Mouse (Mus musculus): Measurements from ENCODE around the gene Aacs. TPM values are rescaled to one million over a fixed set of nuclear protein-coding genes. Genes with fewer than 3 reads are reported as not detected.
A peak's percentile ranks its signal among the peaks of the same experiment; 100 is the strongest.

Gene Aacs
- polyA plus RNA-seq, 1 experiment: 53.3 TPM

DNA sequence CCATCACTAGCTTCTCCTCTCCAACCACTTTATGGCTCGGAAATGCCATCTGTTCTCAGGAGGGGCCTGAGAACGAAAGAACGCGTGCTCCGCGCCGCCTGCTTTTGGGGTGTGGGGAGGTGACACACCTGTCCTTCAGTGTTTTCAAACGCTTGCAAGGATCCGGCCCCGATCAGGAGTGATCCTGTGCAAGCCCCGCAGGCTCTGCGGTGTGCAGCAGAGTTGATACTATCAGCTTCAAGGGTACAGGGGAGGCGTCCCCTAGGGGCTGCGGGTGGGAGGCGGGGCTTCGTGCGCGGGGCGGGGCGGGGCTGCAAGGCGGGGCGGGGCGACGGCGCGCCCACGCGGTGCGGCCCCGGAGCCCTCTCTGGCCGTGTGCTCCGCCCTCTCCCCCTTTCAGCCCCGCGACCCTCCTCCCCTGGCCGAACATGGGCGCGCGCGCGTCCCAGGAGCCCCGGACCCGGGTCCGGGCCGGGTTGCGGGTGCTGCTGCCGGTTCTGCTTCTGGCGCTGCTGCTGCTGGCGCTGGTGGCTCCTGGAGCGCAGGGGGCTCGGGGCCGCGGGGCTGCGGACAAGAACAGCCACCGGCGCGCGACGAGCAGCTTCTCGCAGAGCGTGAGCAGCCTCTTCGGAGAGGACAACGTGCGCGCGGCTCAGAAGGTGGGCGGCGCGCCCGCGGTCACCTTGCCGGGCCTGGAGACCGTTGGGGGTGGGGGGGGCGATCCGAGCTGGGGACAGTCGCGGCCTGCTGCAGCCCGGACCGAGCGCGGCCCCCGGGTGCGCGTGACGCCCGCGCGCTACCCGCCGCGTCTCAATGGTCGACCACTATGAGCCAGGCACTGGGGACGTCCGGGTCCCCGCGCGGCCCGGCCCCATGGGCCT, 34.1 kb upstream of the Aacs start, which contains the start of gene Bri3bp:
Gene Bri3bp, plus strand, starts transcription at position 335 of the 881 bp plus-strand sequence.
- no peaks in the 10 kb centered on the region for H3K27me3 ChIP-seq (ENCODE audit: control insufficient read depth, insufficient read depth, insufficient read length)
- H3K36me3 ChIP-seq (ENCODE audit: control insufficient read depth, insufficient read depth): no peaks in the 10 kb centered on the region
- peak within 1 kb of the TSS; percentile 61 for H3K4me3 ChIP-seq (ENCODE audit: insufficient read depth, poor library complexity, severe bottlenecking)
- TF ChIP-seq CTCF (IDR thresholded peaks at IDR 0.05; ENCODE audit: control insufficient read depth, insufficient read depth, insufficient read length) (no peak), MYOG (IDR thresholded peaks at IDR 0.05; ENCODE audit: control insufficient read depth, extremely low read depth, insufficient read length) (no peak), CEBPB (IDR thresholded peaks at IDR 0.05; ENCODE audit: low read depth) (no peak), MAX (IDR thresholded peaks at IDR 0.05) (no peak), MYOD1 (IDR thresholded peaks at IDR 0.05; ENCODE audit: control insufficient read depth, insufficient read length, low read depth) (no peak), USF1 (IDR thresholded peaks at IDR 0.05; ENCODE audit: low read depth) (no peak), FOSL1 (IDR thresholded peaks at IDR 0.05; ENCODE audit: insufficient read depth, low read length, poor library complexity, severe bottlenecking) (no peak)
- peak within 1 kb of the TSS; percentile 80 for H3ac ChIP-seq (ENCODE audit: control insufficient read depth, insufficient read length, low read depth)
- H3K79me2 ChIP-seq (ENCODE audit: control insufficient read depth, insufficient read depth): peaks cover 48% of the 10 kb centered on the region
- H3K79me3 ChIP-seq (ENCODE audit: low read depth): peaks cover 15% of the 10 kb centered on the region

DNA sequence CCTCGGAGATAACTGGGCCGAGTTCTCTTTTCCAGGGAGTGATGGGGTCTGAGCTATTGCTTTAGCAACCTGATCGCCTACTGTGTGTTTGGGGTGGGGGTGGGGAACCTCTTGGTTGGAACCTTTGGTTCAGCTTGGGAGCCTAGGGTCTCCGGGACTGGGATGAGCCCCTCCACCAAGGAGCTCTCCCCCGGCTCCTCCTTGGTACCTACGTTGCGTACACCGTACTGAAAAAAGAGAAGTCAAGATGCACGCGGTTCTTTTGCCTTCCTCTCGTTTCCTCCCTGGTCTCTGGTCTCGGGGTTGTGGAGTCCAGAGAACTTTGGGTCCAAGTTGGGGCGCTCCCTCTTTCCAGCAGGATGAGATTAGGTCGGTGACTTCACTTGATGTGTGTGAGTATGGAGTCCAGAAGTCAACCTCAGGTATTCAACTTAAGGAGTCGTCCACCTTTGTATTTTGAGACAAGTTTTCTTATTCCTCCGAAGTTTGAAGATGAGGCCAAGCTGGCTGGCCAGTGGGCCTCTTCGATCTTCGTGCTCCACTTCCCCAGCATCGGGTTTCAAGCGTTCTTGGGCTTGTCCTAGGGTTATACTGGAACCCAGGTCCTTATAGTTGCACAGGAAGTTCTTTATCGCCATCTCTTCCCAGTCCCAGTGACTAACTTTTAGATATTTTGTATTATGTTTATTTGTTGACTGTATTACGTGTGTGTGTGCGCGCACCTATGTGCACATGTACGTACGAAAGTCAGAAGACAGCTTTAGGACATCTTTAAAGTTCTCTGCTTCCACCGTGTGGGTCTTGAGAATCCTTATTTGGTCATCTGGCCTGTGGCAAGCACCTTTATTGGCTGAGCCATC, 33.2 kb upstream of the Aacs start:
- peak overlapping the region; percentile 61 for H3K4me3 ChIP-seq (ENCODE audit: insufficient read depth, poor library complexity, severe bottlenecking)

DNA sequence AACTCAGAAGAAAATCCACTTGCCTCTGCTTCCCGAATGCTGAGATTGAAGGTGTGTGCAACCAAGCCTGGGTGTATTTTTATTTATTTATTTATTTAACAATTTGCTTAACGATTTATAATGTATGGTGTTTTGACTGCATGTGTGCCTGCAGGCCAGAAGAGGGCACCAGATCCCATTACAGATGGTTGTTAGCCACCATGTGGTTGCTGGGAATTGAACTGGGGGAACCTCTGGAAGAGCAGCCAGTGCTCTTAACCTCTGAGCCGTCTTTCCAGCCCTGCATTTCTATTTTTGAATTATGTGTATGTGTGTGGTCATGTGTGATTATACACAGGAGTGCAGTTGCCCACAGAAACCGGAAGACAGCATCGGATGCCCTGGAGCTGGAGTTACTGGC, 32.3 kb upstream of the Aacs start:
- Histone ChIP-seq H3K79me2 (ENCODE audit: control insufficient read depth, insufficient read depth) (peaks cover 61% of the 10 kb centered on the region), H3K27me3 (ENCODE audit: control insufficient read depth, insufficient read depth, insufficient read length) (no peaks in the 10 kb centered on the region), H3K79me3 (ENCODE audit: low read depth) (peaks cover 21% of the 10 kb centered on the region), H3K36me3 (ENCODE audit: control insufficient read depth, insufficient read depth) (no peaks in the 10 kb centered on the region), H3K4me3 (ENCODE audit: insufficient read depth, poor library complexity, severe bottlenecking) (no peak overlapping the region), H3ac (ENCODE audit: control insufficient read depth, insufficient read length, low read depth) (no peak overlapping the region)
- TF ChIP-seq CTCF (IDR thresholded peaks at IDR 0.05; ENCODE audit: control insufficient read depth, insufficient read depth, insufficient read length): no peak
- TF ChIP-seq MAX (IDR thresholded peaks at IDR 0.05): no peak
- TF ChIP-seq CEBPB (IDR thresholded peaks at IDR 0.05; ENCODE audit: low read depth): no peak
- no peak for TF ChIP-seq USF1 (IDR thresholded peaks at IDR 0.05; ENCODE audit: low read depth)
- no peak for TF ChIP-seq MYOG (IDR thresholded peaks at IDR 0.05; ENCODE audit: control insufficient read depth, extremely low read depth, insufficient read length)
- TF ChIP-seq FOSL1 (IDR thresholded peaks at IDR 0.05; ENCODE audit: insufficient read depth, low read length, poor library complexity, severe bottlenecking): no peak
- TF ChIP-seq MYOD1 (IDR thresholded peaks at IDR 0.05; ENCODE audit: control insufficient read depth, insufficient read length, low read depth): no peak

More for the DNA sequence above, 33.2 kb upstream of the Aacs start:
- Histone ChIP-seq H3K79me3 (ENCODE audit: low read depth) (peaks cover 17% of the 10 kb centered on the region), H3ac (ENCODE audit: control insufficient read depth, insufficient read length, low read depth) (peak overlapping the region; percentile 80), H3K36me3 (ENCODE audit: control insufficient read depth, insufficient read depth) (no peaks in the 10 kb centered on the region), H3K27me3 (ENCODE audit: control insufficient read depth, insufficient read depth, insufficient read length) (no peaks in the 10 kb centered on the region), H3K79me2 (ENCODE audit: control insufficient read depth, insufficient read depth) (peaks cover 56% of the 10 kb centered on the region)
- TF ChIP-seq CEBPB (IDR thresholded peaks at IDR 0.05; ENCODE audit: low read depth): no peak
- TF ChIP-seq CTCF (IDR thresholded peaks at IDR 0.05; ENCODE audit: control insufficient read depth, insufficient read depth, insufficient read length): no peak
- TF ChIP-seq MYOG (IDR thresholded peaks at IDR 0.05; ENCODE audit: control insufficient read depth, extremely low read depth, insufficient read length): no peak
- no peak for TF ChIP-seq FOSL1 (IDR thresholded peaks at IDR 0.05; ENCODE audit: insufficient read depth, low read length, poor library complexity, severe bottlenecking)
- TF ChIP-seq MAX (IDR thresholded peaks at IDR 0.05): no peak
- TF ChIP-seq MYOD1 (IDR thresholded peaks at IDR 0.05; ENCODE audit: control insufficient read depth, insufficient read length, low read depth): no peak
- no peak for TF ChIP-seq USF1 (IDR thresholded peaks at IDR 0.05; ENCODE audit: low read depth)

GRCm38 (mm10) chr5:125443915-125444314, 31.7 kb upstream of the Aacs start:
- Histone ChIP-seq H3K27me3 (ENCODE audit: control insufficient read depth, insufficient read depth, insufficient read length) (no peaks in the 10 kb centered on the region), H3K36me3 (ENCODE audit: control insufficient read depth, insufficient read depth) (no peaks in the 10 kb centered on the region), H3K79me3 (ENCODE audit: low read depth) (peaks cover 21% of the 10 kb centered on the region), H3K79me2 (ENCODE audit: control insufficient read depth, insufficient read depth) (peaks cover 67% of the 10 kb centered on the region), H3K4me3 (ENCODE audit: insufficient read depth, poor library complexity, severe bottlenecking) (no peak overlapping the region), H3ac (ENCODE audit: control insufficient read depth, insufficient read length, low read depth) (no peak overlapping the region)
- TF ChIP-seq MYOD1 (IDR thresholded peaks at IDR 0.05; ENCODE audit: control insufficient read depth, insufficient read length, low read depth) (no peak), MAX (IDR thresholded peaks at IDR 0.05) (no peak), MYOG (IDR thresholded peaks at IDR 0.05; ENCODE audit: control insufficient read depth, extremely low read depth, insufficient read length) (no peak), FOSL1 (IDR thresholded peaks at IDR 0.05; ENCODE audit: insufficient read depth, low read length, poor library complexity, severe bottlenecking) (no peak), USF1 (IDR thresholded peaks at IDR 0.05; ENCODE audit: low read depth) (no peak), CTCF (IDR thresholded peaks at IDR 0.05; ENCODE audit: control insufficient read depth, insufficient read depth, insufficient read length) (no peak)

DNA sequence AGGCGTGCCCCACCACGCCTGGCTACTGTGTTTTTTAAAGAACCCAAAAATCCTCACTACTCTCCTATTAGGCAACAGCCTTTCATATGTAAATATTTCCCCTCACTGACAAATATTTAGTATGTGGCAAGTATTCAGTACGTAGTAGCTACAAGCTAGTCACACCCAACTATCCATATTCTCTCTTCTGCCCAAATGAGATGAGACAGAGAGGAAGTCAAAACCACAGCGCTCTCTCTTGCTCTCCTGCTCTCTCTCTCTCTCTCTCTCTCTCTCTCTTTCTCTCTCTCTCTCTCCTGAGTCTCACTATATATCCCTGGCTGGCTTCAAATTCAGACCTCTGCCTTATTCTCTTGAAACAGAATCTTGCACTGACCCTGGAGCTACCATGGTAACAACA, 31.1 kb upstream of the Aacs start:
- H3ac ChIP-seq (ENCODE audit: control insufficient read depth, insufficient read length, low read depth): no peak overlapping the region
- H3K27me3 ChIP-seq (ENCODE audit: control insufficient read depth, insufficient read depth, insufficient read length): no peaks in the 10 kb centered on the region
- peaks cover 74% of the 10 kb centered on the region for H3K79me2 ChIP-seq (ENCODE audit: control insufficient read depth, insufficient read depth)
- no peaks in the 10 kb centered on the region for H3K36me3 ChIP-seq (ENCODE audit: control insufficient read depth, insufficient read depth)
- H3K4me3 ChIP-seq (ENCODE audit: insufficient read depth, poor library complexity, severe bottlenecking): no peak overlapping the region
- peaks cover 21% of the 10 kb centered on the region for H3K79me3 ChIP-seq (ENCODE audit: low read depth)
- TF ChIP-seq CTCF (IDR thresholded peaks at IDR 0.05; ENCODE audit: control insufficient read depth, insufficient read depth, insufficient read length) (no peak), USF1 (IDR thresholded peaks at IDR 0.05; ENCODE audit: low read depth) (no peak), MYOG (IDR thresholded peaks at IDR 0.05; ENCODE audit: control insufficient read depth, extremely low read depth, insufficient read length) (no peak), CEBPB (IDR thresholded peaks at IDR 0.05; ENCODE audit: low read depth) (no peak), MAX (IDR thresholded peaks at IDR 0.05) (no peak), FOSL1 (IDR thresholded peaks at IDR 0.05; ENCODE audit: insufficient read depth, low read length, poor library complexity, severe bottlenecking) (no peak), MYOD1 (IDR thresholded peaks at IDR 0.05; ENCODE audit: control insufficient read depth, insufficient read length, low read depth) (no peak)
